Mouse (Mus musculus) ovary, postnatal 14 days (tissue): ENCODE measurements at regions not wholly inside any gene's neighbourhood (a gene's known extent, or its start where the extent isn't known, plus 50 kb on each side); places are given as distances from the start of the nearest gene placed in this dataset.

Source experiments
- DNase-seq: peaks from one replicate; pipeline ENCODE4 v3.0.0; 2022; ENCODE audit warnings: low spot score

DNA sequence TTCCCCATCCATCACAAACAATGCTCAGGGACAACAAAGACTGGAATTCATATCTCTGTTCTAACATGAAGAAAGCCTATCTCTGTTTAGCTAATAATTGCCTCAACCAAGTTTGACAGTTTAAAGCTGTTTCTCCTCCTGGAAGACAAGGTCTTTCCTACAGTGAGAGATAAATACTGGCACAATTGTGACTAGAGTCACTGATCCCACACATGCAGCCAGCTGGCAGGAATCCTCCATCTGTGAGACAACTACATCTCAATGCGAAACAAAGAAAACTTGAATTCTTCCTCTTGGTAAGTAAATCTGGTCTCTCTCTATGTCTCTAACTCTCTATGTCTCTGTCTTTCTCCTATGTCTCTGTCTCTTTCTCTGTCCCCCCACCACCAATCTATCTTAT, 239.1 kb upstream of the Nsun2 start:
- no peak for DNase-seq

GRCm38 (mm10) chr13:69303316-69303715, 230.2 kb upstream of the Nsun2 start:
- no peak for DNase-seq

DNA sequence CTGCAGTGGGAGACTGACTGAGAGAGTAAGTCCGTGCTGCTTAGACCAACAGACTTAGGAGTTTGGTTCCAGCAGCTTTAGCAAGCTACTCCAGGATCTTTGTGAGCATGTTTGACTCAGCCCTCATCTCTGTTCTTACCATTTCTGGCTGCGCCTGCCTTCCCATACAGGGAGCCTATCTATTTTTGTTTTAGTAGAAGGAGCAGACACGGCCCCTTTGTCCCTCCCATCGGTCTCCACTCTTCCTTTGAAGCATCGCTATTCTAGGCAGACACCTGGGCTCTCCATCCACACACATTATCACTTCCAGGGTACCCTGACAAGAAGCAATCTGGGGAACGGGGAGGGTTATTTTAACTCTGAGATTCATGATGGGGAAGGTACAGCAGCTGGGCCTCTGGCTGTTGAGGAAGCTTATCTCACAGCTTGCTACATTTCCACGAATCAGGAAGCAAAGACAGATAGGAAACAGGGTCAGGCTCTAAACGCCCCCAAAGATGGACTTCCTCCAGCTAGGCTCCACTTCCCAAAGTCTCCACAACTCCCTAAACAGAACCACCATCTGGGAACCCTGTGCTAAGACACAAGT, 203.0 kb upstream of the Nsun2 start:
- DNase-seq, result no peak

DNA sequence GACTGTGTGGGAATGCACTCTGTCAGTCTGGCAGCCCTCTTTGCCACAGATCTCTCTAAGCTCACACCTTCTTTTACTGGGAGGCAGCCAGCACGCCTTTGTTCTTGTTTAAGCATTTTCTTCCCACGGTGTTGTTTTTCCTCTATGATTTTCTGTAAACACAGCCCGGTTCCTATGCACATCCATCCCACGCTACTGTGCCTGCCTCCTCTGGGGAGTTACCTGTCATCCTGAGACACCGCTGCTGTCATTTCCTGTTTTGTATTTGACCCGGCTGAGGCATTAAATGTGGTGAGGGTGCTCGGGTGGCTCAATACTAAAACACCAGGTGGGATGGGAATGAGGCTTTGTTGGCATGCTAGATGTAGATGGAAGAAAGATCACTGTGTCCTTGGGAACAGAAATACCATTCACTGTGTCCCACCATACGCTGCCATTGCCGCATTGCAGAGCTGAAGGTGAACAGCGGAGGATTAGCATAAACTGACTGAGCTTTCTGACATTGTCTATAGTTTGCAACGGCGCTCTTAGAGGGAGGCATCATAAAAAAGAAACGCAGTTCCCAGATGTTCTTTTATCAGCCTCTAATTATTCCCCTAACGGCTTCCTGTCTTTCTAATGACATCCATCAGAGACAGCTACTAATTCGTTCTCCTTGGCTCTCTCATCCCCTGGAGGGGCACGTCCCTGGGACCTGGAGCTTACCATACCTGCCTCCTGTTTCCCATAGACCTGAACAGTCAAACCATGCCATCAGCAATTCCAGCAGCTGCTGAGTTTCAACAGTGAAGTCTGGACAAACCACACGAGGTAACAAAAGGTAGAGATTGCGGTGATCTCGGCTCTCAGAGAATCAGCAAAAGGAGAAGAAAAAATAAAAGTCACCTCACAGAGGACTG, 201.8 kb upstream of the Nsun2 start:
- DNase-seq, result no peak

- no peak for DNase-seq
Observed at GRCm38 (mm10) chr13:69343806-69344205, 189.7 kb upstream of the Nsun2 start.

DNA sequence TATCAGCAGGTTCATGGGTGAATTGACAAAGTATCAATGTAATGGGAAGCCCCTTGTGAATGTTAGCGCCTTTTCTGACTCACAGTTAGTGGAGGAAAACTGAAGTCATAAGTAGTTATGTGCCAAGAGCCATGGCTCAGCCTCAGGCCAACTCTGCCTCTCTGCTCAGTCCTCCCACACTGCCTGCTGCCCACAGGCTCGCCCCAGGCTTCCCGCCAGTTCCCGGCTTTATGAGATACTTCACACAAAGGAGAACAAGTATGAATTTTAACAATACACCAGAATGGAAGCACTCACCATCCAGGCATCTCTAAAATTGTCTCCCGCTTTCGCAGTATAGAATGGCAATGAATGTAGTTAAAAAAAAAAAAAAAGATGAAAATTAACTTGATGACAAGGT, 176.1 kb upstream of the Nsun2 start:
- DNase-seq, result peak; percentile 11

GRCm38 (mm10) chr13:69365880-69366490, 167.6 kb upstream of the Nsun2 start:
- no peak for DNase-seq

DNA sequence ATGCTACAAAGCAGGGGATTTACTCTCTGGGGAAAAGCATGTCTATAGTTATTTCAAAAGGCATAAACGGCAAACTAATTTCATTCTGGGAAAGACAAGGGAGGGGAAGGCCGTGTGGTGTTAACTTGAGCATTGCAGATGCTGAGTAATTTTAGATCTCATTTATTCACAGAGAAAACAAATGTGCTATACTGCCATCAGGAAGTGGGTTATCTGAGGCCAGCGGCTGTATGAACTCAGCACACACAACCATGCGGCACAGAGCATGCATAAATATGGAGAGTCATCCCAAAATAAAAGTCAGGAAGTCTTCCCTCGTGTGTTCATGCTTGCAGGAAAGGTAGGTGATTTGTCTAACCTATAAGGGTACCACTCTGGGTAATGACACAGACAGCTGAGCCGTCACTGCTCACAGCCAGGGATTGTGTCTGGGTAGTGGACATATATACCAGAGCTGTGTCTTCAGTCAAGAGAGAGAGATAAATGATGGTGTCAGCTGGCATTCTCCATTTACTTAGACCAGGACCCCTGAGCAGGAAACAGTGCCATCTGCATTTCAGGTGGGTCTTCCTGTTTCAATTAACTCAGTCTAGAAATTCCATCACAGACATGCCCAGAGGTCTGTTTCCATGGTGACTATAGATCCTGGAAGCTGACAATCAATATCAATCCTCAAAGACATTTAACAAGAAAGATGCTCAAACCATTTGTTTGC, 160.3 kb upstream of the Nsun2 start:
- DNase-seq, result no peak

DNA sequence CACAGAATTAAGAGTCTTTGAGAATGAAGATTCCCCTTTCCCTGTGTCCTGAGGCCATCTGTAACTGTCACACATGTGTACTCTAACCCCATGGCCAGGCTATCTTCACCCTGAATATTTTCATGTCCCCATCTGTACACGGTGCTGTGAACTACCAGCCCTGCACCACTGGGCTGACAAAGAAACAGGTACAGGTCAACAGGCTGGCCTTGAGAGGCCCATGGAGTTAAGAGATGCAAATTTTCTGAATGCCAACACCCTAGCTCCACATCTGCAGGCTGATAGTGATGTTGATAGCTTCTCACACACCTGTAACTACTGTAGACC, 159.8 kb upstream of the Nsun2 start:
- DNase-seq, result no peak

DNA sequence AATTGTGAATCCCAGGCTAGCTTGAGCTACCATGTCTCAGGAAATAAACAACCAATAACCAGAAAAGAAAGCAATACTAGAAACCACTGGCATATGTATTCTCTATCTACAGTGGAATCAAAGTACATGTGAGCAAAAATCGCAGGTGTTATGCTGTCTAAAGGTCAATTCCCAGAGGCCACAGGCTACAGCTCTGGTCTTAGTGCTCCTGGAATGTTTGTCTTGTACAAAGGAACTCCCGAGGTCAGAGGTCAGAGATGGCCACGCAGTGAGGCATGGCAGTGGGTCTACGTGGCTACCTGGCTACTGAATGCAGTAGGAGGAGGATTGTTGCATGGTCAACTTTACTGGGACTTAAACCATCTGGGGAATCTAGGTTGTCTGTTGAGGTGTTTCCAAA, 153.1 kb upstream of the Nsun2 start:
- no peak for DNase-seq

DNA sequence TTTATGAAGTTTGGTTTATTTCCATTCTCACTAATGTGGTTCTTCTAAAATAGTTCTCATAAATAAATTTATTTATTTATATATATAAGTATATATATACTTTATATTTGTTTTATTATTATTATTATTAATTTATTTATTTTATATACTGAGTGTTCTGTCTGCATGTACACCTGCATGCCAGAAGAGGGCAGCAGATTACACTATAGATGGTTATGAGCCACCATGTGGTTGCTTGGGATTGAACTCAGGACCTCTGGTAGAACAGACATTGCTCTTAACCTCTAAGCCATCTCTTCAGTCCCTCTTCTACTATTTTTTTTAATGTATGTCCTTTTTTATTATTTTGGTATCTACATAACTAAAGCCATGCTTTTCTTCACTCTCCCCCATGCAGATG, 148.8 kb upstream of the Nsun2 start:
- no peak for DNase-seq

- no peak for DNase-seq
Observed at GRCm38 (mm10) chr13:69392917-69393827, 140.4 kb upstream of the Nsun2 start.

GRCm38 (mm10) chr13:69394544-69394943, 139.0 kb upstream of the Nsun2 start:
- DNase-seq, result no peak

GRCm38 (mm10) chr13:69410359-69410758, 123.2 kb upstream of the Nsun2 start:
- no peak for DNase-seq

DNA sequence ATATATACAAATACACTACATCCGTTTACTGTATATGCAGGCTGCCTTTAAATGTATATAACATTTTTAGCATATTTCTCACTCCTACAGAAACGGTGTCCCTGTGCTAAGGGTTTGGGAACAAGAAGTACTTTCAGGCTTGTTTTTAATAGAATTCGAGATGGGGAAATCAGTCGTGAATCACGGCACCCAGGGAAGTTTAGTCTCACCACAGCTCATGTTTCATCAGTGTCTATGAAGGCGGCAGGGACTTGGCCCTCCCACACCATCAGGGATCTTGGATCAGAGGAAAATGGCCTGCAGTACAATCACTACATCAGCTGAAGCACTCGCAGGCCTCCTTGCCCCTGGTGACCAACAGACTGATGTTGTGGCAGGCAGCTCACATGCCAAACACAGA, 118.7 kb upstream of the Nsun2 start:
- no peak for DNase-seq

DNA sequence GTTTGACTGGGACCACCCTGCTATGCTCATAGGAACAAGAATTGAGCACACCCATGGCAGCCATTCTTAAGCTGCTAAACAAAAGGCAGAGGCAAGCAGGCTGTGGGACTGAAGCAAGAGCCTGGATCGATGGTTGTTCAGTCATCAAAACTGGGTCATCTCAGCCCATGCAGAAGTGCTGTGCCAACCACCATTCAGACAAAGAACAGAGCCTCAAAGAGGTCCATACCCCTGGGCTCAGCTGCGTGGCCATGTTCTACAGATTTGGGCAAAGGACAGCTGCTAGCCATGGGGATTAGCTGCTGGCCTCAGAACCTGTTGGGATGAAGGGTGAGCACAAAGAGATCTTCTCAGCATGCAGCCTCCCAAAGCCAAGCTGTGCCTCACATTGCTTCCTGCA, 116.8 kb upstream of the Nsun2 start:
- DNase-seq, result no peak

GRCm38 (mm10) chr13:69417855-69418478, 115.6 kb upstream of the Nsun2 start:
- no peak for DNase-seq

GRCm38 (mm10) chr13:69420166-69420565, 113.4 kb upstream of the Nsun2 start:
- no peak for DNase-seq

GRCm38 (mm10) chr13:69421966-69422365, 111.6 kb upstream of the Nsun2 start:
- DNase-seq, result no peak

- peak; percentile 31 for DNase-seq
Observed at GRCm38 (mm10) chr13:69426117-69426516, 107.4 kb upstream of the Nsun2 start.

DNA sequence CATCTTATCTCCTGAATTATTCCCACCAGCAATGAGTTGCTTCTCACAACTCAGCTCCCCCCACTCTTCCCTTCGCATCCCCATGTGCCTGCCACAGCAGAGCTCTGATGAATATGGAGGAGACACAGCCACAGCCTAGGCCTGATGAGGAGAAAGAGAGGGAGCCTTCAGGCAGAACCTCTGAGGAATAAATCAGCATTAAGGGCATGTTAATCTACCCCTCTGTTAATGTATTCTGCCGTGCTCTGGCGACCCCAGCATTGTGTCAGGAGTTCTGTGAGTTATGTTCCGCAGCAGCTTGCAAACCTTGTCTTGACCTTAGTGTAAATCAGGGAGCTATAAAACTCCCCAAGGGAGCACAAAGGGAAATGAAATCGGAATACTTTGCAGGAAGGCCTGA, 104.0 kb upstream of the Nsun2 start:
- no peak for DNase-seq
